Mouse (Mus musculus) thymus, postnatal 10 days (tissue): ENCODE results near the gene Ugt1a9.

Experiments used
- DNase-seq, 2 experiments: peaks; one replicate each; pipeline ENCODE4 v3.0.0; 2021; ENCODE audit warnings: low spot score in 2 of 2

Ugt1a9 gene

DNA sequence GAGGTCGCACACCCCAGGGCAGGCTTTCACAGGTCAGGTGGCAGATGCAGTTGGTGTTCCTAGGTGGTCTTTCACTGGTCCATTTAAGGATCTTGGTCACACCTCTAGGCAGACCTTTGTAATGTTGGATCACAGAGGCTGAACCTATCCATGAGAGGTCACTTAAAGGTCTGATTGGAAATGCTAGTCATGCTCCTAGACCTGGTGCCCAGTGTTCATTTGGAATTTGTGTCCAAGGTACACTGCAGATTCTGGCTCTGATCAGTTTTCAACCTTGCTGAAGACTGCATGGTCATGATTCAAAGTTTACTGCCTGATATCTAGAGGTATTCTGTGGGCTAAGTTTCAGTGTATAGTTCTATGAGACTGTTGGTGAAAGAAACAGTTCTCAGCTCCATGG lies 109.1 kb downstream of the Ugt1a9 start:
- DNase-seq = no peak

DNA sequence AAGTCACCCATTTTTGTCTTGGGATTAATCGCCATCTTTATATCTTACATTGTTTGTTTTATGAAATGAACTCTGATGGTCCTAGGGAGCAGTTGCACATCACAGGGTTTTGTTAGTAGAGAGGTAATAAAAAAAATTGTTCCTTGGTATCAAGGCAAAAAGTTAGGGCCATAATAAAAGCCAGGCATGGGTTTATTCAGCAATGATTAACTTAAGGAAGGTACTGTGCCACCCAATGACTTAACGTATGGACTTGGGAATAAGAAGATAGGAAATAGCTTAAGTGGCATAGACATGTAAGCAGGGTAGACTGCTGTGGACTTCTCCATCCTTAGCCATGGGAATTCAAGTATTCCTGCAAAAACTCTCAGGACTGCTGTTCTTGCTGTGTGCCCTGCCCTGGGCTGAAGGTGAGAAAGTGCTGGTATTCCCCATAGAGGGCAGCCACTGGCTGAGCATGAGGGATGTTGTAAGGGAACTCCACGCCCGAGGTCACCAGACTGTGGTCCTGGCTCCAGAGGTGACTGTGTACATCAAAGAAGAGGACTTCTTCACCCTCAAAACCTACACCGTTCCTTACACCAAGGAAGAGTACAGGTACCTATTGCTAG lies 115.8 kb downstream of the Ugt1a9 start:
- no peak for DNase-seq

DNA sequence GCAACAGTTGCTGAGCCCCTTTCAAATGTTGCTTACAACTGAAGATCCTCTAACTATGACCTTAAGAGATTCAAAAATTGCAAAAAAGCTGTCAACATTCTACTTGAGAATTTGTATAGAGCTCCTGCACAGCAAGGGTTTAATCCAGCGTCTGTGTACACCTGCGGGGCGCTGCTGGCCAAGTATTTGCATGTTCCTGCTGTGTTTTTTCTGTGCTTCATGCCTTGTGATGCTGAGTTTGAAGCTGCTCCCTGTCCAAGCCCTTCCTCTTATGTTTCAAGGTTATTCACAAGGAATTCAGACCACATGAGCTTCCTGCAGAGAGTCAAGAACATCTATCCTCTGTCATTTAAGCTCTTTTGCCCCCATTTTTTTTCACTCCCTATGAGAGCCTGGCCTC lies 121.5 kb downstream of the Ugt1a9 start:
- no peak for DNase-seq

DNA sequence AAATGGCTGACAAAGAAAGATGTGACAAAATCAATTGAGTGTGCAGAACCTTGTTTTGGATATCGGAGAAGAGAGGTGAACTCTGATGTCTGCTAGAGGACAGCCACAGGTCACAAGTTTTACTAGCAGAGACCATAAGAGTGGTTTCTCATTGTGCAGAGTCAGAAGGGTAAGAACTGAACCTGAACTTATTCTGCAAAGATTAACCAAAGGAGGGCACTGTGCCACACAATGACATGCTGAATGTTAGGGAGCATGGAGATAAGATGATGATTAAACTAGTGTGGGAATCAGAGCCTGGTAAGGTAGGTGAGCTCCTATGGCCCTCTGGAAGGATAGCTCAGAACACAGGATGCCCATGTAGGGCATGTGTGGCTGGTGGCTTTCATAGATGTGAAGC lies 125.1 kb downstream of the Ugt1a9 start:
- no peak for DNase-seq

DNA sequence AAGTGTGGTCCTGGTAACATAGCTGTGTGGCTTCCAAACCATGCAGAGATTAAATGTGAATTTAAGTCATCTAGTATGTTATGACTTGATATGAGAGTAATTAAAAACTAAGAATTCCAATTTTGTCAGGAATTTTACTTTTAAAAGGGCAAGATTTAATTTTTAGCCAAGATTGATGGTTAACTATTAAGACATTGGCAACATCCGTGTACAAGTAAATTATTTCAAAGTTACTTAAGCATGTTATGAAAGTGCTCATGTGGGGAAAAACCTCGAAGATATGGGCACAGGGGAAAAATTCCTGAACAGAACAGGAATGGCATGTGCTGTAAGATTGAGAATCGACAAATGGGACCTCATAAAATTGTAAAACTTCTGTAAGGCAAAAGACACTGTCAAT lies 126.8 kb downstream of the Ugt1a9 start:
- DNase-seq = no peak

DNA sequence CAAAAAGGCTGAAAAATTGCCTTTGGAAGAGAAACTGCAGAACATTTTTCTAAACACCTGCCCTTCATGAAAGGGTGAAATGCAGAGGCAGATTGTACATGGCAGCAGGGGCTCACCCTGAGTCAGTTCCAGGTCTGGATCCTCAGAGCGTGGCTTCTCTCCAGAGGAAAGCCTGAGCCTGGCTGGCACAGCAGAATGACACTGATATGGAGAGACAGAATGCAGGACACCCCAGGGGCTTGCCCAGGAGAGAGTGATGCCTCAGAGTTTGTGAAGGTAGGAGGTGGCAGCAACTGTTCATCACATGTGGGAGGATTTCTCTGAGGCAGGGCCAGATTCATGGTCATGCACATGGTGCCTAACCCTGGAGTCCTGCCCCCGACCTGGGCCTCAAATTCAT lies 129.4 kb downstream of the Ugt1a9 start:
- no peak for DNase-seq

DNA sequence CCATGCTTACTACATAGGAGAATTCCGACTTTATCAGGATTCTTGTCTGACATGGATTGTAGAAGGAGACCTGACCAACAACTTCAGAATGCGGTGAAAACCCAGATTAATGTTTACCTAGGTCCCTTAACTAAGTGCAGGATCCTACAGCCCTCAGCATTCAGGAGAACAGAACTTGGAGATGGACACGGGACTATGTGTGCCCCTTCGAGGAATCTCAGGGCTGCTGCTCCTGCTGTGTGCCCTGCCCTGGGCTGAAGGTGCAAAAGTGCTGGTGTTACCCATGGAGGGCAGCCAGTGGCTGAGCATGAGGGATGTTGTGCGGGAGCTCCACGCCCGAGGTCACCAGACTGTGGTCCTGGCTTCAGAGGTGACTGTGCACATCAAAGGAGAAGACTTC lies 129.9 kb downstream of the Ugt1a9 start, which contains the start of gene Ugt1a2:
Gene Ugt1a2, plus strand, starts transcription at position 146 of the 400 bp plus-strand sequence.
- DNase-seq = no peak

DNA sequence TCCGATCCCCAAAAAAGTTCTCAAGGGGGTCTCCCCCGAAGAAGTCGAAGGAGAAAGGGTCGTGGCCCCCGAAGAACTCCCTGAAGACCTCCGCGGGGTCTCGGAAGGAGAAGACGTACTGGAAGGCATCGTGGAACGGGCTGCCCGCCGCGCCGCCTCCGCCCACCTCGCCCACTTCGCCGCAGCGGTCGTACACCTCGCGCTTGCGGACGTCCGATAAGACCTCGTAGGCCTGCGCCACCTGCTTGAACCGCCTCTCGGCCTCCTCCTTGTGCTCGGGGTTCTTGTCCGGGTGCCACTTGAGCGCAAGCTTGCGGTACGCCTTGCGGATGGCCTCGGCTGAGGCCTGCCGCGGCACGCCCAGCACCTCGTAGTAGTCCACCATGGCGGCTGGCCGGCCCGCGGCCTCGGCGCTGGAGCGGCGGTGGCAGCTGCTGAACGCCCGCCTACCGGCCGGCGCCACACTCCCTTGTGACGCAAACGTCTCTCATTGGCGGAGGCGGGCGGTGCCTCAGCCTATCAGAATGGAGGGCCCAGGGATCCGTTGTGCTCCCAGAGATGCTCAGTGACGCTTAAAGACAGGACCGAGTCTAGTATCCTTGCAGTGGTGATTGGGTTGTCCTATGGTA lies 134.8 kb downstream of the Ugt1a9 start, which contains the start of gene Dnajb3:
Gene Dnajb3, minus strand, starts transcription at position 489 of the 629 bp plus-strand sequence.
- DNase-seq = peak; percentile 73 to 80

DNA sequence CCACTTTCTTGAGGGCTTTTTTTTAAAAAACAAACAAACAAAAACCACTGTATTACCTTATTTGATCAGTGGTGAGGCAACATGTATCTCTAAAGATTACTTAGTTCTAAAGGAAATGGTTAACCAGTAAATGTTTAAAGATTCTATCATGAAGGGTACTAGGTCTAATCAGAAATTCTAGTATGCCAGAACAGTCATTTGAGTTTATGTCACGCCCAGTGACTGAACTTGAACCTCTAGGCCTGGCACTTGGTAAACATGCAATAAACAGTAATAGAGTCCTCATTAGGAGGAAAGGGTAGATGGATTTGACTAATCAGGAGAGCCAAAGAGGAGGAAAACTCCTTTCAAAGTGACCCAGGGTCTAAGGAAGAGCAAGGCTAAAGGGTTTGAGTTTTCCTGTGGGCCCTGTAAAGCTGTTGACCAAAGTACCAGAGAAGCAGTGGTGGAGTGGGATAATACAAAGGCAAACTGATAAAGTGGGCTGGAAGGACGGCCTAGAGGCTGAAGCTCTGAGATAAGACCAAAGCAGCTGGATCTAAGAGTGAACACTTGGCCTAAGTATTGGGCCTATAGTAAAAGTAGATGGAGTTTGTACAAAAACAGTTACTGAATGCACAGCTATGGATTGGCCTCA lies 136.4 kb downstream of the Ugt1a9 start:
- no peak for DNase-seq

DNA sequence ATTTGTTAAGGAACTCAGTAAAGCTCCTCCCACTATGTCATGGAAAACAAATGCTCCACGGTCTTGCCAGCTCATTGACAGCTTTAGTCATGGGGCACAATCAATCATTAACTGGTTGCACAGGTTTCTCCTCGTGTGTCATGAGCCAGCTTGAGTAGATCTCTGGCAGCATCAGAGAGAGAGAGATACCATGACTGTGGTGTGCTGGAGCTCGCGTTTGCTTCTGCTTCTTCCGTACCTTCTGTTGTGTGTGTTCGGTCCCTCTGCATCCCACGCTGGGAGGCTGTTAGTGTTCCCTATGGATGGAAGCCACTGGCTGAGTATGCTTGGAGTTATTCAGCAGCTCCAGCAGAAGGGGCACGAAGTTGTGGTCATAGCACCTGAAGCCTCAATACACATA lies 141.2 kb downstream of the Ugt1a9 start, which contains the start of gene Ugt1a1:
Gene Ugt1a1, plus strand, starts transcription at position 148 of the 400 bp plus-strand sequence.
- DNase-seq = no peak

DNA sequence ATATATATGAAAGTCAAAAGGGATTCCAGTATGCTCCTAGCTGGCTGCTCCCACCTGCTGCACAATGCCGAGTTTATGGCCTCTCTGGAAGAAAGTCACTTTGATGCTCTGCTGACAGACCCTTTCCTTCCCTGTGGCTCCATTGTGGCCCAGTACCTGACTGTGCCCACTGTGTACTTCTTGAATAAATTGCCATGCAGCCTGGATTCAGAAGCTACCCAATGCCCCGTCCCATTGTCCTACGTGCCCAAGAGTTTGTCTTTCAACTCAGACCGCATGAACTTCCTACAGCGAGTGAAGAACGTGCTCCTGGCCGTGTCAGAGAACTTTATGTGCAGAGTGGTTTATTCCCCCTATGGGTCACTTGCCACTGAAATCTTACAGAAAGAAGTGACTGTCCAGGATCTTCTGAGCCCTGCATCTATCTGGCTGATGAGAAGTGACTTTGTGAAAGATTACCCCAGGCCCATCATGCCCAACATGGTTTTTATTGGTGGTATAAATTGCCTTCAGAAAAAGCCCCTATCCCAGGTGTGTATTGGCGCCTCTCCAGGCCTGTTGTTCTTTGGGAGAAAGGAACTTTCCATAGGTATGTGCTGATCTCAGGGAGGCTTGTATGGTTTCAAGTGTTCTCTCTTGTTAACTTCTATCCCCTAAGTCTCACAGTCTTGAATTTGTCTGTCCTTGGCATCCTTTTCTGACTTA lies 141.9 kb downstream of the Ugt1a9 start:
- no peak for DNase-seq

DNA sequence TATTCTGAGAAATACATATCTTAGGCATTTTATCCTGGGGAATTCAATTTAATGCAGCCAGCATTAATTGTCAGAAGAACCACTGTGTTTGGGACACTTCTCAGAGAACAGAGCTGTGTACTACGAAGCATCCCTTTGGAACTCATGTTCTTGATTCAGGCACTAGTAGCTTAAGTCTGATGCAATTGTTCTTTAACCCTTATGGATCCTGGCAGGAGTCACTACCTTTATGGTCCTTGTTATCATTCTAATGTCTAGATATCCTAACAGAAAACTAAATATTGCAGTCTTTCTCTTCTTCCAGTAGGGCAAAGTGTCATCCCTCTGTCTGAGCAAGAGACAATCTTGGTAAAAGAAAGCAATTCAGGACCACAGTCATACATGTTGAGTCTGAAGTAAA lies 142.5 kb downstream of the Ugt1a9 start:
- no peak for DNase-seq

DNA sequence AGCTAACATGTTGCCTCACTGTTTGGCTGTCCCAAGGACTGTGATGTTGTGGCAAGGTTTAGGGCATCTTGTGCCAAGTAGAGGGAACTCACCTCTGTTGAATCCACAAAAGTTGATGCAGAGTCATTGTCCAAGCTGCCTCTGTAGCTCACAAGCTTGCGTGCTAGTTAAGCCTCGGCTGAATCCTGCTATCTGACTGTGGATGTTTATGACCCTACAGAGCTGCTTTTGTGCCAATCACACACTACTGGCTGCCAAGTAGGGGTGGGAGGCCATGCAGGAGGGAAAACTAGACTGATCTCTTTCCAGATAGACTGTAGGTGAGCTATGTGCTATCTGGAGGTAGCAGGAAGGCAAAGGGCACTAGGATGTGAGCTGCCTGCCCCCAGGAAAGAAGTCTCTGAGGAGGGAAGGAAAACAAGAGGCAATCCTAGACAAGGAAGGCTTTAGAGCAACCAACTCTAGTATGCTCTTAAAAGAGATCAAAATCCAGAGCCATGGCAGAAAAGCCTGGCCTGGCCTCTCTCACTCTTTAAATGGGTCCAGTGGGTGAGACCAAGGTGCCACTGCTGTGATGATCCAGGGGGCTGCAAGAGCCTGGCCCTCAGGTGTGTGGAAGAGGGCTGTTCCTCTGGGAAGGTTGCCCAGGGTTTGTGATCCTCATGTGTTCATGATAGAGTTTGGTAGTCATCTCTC lies 143.3 kb downstream of the Ugt1a9 start:
- DNase-seq = no peak

DNA sequence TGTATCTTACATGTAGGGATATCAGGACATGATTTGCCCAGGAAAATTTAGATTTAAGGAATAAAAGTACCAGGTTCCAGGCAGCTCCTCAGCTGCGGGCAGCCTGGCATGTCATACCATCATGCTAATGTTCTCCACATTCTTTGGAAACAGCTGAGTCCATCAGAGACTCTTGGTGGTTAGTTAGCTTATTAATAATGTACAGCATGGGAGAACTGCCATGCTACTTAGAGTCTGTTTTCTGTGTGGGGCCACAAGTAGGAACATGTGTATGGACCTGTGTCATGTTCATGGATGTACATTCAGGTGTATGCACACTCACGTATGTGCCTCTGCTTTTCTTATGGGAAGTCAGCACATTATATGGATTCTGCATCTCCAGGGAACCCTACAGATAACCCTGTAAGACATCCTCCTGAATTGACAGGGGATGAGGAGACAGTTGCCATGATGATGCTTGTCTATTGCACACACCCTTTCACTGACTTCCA lies 143.9 kb downstream of the Ugt1a9 start:
- no peak for DNase-seq

DNA sequence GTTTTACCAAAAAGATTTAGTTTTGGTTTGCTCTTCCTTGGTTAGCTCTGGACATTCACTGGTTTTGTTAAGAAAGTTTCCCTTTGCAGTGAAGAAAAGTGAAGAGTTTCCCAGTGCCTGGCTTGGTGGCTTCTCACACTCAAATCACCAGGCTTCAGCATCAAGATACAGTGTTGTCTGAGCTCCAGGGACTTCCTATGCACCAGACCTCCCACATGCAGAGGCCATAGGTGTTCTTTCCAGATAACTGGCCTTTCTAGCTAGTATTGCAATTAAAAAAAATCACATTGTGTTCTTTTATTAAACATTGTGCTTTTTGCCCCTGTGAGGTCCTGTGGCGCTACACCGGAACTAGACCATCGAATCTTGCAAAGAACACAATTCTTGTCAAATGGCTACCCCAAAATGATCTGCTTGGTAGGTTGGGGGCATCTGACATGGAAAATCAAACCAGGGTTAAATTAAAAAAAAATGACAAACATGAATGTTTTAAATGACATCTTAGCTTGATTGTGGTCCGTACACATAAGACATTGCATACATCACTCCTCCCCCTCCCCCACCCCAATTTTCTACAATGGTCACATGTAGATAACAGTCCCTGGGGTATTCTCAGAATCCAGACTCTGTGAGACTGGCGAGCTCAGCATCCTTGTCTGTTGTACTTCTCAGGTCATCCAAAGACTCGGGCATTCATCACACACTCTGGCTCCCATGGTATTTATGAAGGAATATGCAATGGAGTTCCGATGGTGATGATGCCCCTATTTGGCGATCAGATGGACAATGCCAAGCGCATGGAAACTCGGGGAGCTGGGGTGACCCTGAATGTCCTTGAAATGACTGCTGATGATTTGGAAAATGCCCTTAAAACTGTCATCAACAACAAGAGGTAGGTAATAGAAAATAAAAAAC lies 145.1 kb downstream of the Ugt1a9 start:
- DNase-seq = no peak

DNA sequence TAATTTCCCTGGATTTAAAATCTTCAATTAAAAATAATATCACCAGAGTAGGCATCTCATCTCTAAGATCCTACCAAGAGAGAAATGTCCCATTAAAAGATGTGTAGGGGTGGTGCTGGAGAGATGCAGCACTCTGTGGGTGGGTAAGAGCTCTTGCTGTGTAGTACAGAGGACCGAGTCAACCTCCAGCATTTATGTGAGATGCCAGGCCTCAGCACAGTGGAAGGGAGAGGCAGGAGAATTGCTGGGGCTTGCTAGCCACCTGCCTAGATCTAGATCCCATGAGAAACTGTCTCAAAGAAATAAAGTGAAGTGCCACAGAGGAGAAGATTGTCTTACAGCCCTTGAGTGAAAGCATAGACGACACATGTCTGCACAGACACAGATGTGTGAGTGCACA lies 146.0 kb downstream of the Ugt1a9 start:
- no peak for DNase-seq

DNA sequence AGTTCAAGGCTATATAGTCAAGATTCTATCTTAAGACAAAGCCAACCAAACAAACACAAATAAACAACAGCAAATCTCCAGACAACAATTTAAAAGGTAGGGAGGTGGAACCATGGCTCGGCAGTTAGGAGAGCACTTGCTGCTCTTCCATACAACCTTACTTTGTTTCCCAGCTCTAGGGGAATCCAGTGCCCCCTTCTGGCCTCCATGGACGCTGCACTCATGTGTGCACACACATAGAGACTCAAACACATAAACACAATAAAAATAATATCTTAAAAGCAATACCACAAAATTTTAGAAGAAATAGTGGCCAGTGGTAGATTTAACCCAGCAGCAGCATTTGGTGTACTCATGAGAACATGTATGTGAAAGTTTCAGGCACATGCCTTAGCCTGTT lies 146.5 kb downstream of the Ugt1a9 start:
- no peak for DNase-seq

DNA sequence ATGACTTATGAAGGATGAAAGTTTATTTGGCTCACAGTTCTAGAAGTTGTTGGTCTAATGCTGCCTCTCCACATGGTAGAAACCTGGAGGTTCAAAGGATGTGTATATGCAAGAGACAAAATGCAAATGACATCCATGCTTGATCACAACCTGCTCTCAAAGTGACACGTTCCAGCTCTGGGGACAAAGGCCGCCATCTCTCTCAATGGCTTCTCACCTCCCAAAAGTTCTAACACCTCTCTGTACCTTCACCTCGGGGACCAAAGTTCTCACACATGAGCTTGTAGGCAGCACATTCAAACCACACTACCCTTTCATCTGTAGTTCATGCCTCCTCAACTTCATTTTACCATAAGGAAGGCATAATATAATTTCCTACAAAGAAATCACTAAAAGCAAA lies 147.0 kb downstream of the Ugt1a9 start:
- DNase-seq = no peak

DNA sequence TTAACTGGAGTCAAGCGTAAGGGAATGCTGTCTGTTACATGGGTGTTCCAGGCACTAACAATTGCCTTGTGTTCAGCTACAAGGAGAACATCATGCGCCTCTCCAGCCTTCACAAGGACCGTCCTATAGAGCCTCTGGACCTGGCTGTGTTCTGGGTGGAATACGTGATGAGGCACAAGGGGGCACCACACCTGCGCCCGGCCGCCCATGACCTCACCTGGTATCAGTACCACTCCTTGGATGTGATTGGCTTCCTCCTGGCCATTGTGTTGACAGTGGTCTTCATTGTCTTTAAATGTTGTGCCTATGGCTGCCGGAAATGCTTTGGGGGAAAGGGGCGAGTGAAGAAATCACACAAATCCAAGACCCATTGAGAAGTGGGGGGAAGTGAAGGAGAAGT lies 147.5 kb downstream of the Ugt1a9 start:
- peak in 1 of 2 experiments; percentile 25 for DNase-seq

DNA sequence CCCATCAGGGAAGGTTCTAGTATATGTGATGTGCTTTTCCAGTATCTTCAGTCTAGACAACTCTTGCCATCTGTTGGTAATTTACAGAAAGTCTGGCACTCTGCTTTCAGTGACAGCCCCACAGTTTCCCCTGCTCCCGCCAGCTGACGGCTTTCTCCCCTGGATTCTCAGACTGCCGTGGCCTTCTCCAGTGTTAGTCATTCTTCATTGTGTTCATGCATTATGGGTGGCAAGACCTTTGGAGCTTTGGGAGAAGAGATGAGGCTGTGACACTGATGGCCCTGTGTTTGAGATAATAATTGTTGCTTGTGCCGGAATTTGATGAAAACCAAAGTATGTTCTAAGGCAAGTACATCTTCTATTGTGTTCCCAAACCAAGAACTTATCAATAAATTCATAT lies 148.0 kb downstream of the Ugt1a9 start:
- no peak for DNase-seq

DNA sequence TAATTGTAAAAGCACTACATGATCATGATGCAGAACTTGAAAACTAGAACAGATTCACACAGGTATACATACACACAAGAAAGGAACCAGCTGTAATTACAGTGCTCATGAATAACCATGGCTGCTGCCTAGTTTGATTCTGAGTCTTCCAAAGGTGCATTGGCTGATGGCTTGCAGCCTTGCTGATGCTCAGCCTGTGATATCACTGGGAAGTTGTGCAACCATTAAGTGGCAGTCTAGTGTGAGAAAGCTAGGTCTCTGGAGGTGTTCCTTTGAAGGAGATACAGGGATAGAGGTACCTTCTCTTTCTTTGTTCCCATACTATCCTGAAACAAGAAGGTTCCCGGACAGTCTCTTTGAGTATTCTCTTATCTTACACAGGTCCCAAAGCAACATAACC lies 148.5 kb downstream of the Ugt1a9 start:
- peak in 1 of 2 experiments; percentile 20 for DNase-seq
